Mouse (Mus musculus): ENCODE measurements around the gene Tead3.

GRCm38 (mm10) chr17:28349901-28350465, 634 bp downstream of the Tead3 start:
- TF ChIP-seq CTCF (IDR thresholded peaks at IDR 0.05; ENCODE audit: low read depth, low read length) (no peak), POLR2A (IDR thresholded peaks at IDR 0.05; ENCODE audit: borderline replicate concordance, low read depth, low read length) (no peak)

All from bone marrow macrophage, adult 2 months (primary cell).